ENCODE assay signal across 20 mouse cellular contexts in genomic region chr11:70178311-70178710, GRCm38 (mm10). TPM values are rescaled to one million over a fixed set of nuclear protein-coding genes. Genes with fewer than 3 reads are reported as not detected.
DNase-seq lines count a peak whose midpoint lies in the region; ATAC-seq lines count a peak whose summit lies in the region.
"Had no signal": no experiment of that assay in that cellular context is flagged by ENCODE, and none has a peak within 500 bp of the region (broad histone marks: within the 10 kb centered on the region; RNA-seq: fewer than 3 reads in every experiment).

No protein-coding gene starts in this region.

- 91% methylated on average over 11 of the region's 11 CpGs for WGBS in forebrain, embryonic 11.5 days
- 88% methylated on average over 11 of the region's 11 CpGs for WGBS in forebrain, embryonic 14.5 days

- no peak for ATAC-seq in forebrain, embryonic 11.5 days (replicated peaks; ENCODE audit: low FRiP score)
- no peak for ATAC-seq in forebrain, embryonic 14.5 days
- ATAC-seq: CD4-positive, CD25-positive, alpha-beta regulatory T cell, adult 4 months; forebrain, postnatal 0 days; hindbrain, embryonic 16.5 days; inflammation-experienced regulatory T-cells, adult 6 months; intestine, postnatal 0 days had no signal

- peak; percentile 43 for DNase-seq in cerebellum, adult 11-12 months
- no peak for DNase-seq in cerebellum, postnatal 4 days (ENCODE audit: low spot score in 2 of 2)
- peak; percentile 9 for DNase-seq in forebrain, embryonic 11.5 days (ENCODE audit: low spot score)
- no peak for DNase-seq in forebrain, embryonic 14.5 days (ENCODE audit: low spot score)
- DNase-seq in cerebellum, adult 9-11 months = peak; percentile 38
- peak; percentile 15 to 19 for DNase-seq in cerebellum, postnatal 36 days
- no peak for DNase-seq in spleen, postnatal 10 days (ENCODE audit: low spot score in 2 of 2)
- DNase-seq: adrenal gland, postnatal 10 days; forebrain, postnatal 0 days; gastrocnemius, postnatal 25 days; kidney, adult 8-10 months had no signal

- no peak overlapping the region for H3K4me2 ChIP-seq in forebrain, embryonic 11.5 days (ENCODE audit: low read depth, low read length, severe bottlenecking)
- H3K4me2 ChIP-seq in forebrain, embryonic 14.5 days (ENCODE audit: low read length) = no peak overlapping the region
- H3K4me2 ChIP-seq: embryonic facial prominence, embryonic 12.5 days; forebrain, embryonic 12.5 days; hindbrain, embryonic 12.5 days had no signal

- H3K36me3 ChIP-seq in forebrain, embryonic 11.5 days (ENCODE audit: control insufficient read depth, insufficient read depth, low read length) = no peaks in the 10 kb centered on the region
- H3K36me3 ChIP-seq in forebrain, embryonic 14.5 days (ENCODE audit: control insufficient read depth, insufficient read depth, low read length) = no peaks in the 10 kb centered on the region
- H3K36me3 ChIP-seq: embryonic facial prominence, embryonic 12.5 days; forebrain, embryonic 12.5 days; G1E; heart, embryonic 10.5 days; hindbrain, embryonic 12.5 days had no signal

- H3K27ac ChIP-seq in forebrain, embryonic 11.5 days (ENCODE audit: low read depth, low read length) = no peak overlapping the region
- H3K27ac ChIP-seq in forebrain, embryonic 14.5 days (ENCODE audit: low read depth, low read length) = no peak overlapping the region
- H3K27ac ChIP-seq: embryonic facial prominence, embryonic 12.5 days; forebrain, embryonic 12.5 days; heart, embryonic 10.5 days; hindbrain, embryonic 12.5 days had no signal

- H3K9ac ChIP-seq in forebrain, embryonic 11.5 days (ENCODE audit: low read length) = no peak overlapping the region
- no peak overlapping the region for H3K9ac ChIP-seq in forebrain, embryonic 14.5 days (ENCODE audit: low read length)
- H3K9ac ChIP-seq: embryonic facial prominence, embryonic 12.5 days; forebrain, embryonic 12.5 days; forebrain, postnatal 0 days; hindbrain, embryonic 12.5 days had no signal

- H3K4me3 ChIP-seq in forebrain, embryonic 11.5 days (ENCODE audit: low read depth, low read length) = no peak overlapping the region
- no peak overlapping the region for H3K4me3 ChIP-seq in forebrain, embryonic 14.5 days (ENCODE audit: low read depth, low read length)
- H3K4me3 ChIP-seq: embryonic facial prominence, embryonic 12.5 days; forebrain, embryonic 12.5 days; heart, embryonic 10.5 days; hindbrain, embryonic 12.5 days had no signal

- H3K27me3 ChIP-seq in forebrain, embryonic 11.5 days (ENCODE audit: control insufficient read depth, insufficient read depth, low read length) = no peaks in the 10 kb centered on the region
- no peaks in the 10 kb centered on the region for H3K27me3 ChIP-seq in forebrain, embryonic 14.5 days (replicated peaks; ENCODE audit: control insufficient read depth, insufficient read depth, low read length)
- H3K27me3 ChIP-seq: embryonic facial prominence, embryonic 12.5 days; forebrain, embryonic 12.5 days; hindbrain, embryonic 12.5 days had no signal

- no peaks in the 10 kb centered on the region for H3K9me3 ChIP-seq in forebrain, embryonic 11.5 days (ENCODE audit: control insufficient read depth, low read length)
- no peaks in the 10 kb centered on the region for H3K9me3 ChIP-seq in forebrain, embryonic 14.5 days (replicated peaks; ENCODE audit: control insufficient read depth, low read length)
- H3K9me3 ChIP-seq: embryonic facial prominence, embryonic 12.5 days; forebrain, embryonic 12.5 days; heart, embryonic 10.5 days; hindbrain, embryonic 12.5 days had no signal

- 0 out of 2 replicates have a peak, but pooled peaks cover 1% of the 10 kb centered on the region for H3K4me1 ChIP-seq in forebrain, embryonic 11.5 days (replicated peaks; ENCODE audit: control insufficient read depth, insufficient read depth, low read length)
- no peaks in the 10 kb centered on the region for H3K4me1 ChIP-seq in forebrain, embryonic 14.5 days (ENCODE audit: control insufficient read depth, insufficient read depth, low read length)
- H3K4me1 ChIP-seq: forebrain, embryonic 12.5 days; heart, embryonic 10.5 days; hindbrain, embryonic 12.5 days had no signal

RNA-seq across cellular contexts. Expression of gene Clec10a, which starts 22.3 kb away (rescaled TPM):
- 0.44 TPM in 1 of 2 replicates, not detected in the other for polyA plus RNA-seq in forebrain, embryonic 11.5 days (2014; fragmentation: Nextera tagmentation; extraction: Ambion mirVana)
- polyA plus RNA-seq in forebrain, embryonic 14.5 days (2014; fragmentation: Nextera tagmentation; extraction: Ambion mirVana) = 0.63 and 0.97 TPM in 2 replicates
- polyA plus RNA-seq: CD4-positive, CD25-positive, alpha-beta regulatory T cell, adult 4 months had no signal

RNA-seq across cellular contexts. Expression of gene Slc16a11, which starts 34.2 kb away (rescaled TPM):
- 0.91 and 1.0 TPM in 2 replicates for polyA plus RNA-seq in forebrain, embryonic 11.5 days (2014; fragmentation: Nextera tagmentation; extraction: Ambion mirVana)
- 0.98 and 1.1 TPM in 2 replicates for polyA plus RNA-seq in forebrain, embryonic 14.5 days (2014; fragmentation: Nextera tagmentation; extraction: Ambion mirVana)
- polyA plus RNA-seq: CD4-positive, CD25-positive, alpha-beta regulatory T cell, adult 4 months; G1E had no signal

RNA-seq across cellular contexts. Expression of gene Slc16a13, which starts 42.6 kb away (rescaled TPM):
- 14.6 and 15.8 TPM in 2 replicates for polyA plus RNA-seq in forebrain, embryonic 11.5 days (2014; fragmentation: Nextera tagmentation; extraction: Ambion mirVana)
- 9.2 and 12.9 TPM in 2 replicates for polyA plus RNA-seq in forebrain, embryonic 14.5 days (2014; fragmentation: Nextera tagmentation; extraction: Ambion mirVana)

RNA-seq across cellular contexts. Expression of gene Mgl2, which starts 48.2 kb away (rescaled TPM):
- not detected in 2 replicates for polyA plus RNA-seq in forebrain, embryonic 11.5 days (2014; fragmentation: Nextera tagmentation; extraction: Ambion mirVana)
- polyA plus RNA-seq in forebrain, embryonic 14.5 days (2014; fragmentation: Nextera tagmentation; extraction: Ambion mirVana) = 0.72 and 1.1 TPM in 2 replicates
- polyA plus RNA-seq: CD4-positive, CD25-positive, alpha-beta regulatory T cell, adult 4 months; embryonic facial prominence, embryonic 12.5 days; forebrain, embryonic 12.5 days; G1E; inflammation-experienced regulatory T-cells, adult 6 months had no signal

RNA-seq across cellular contexts. Expression of gene Bcl6b, which starts 51.3 kb away (rescaled TPM):
- polyA plus RNA-seq in forebrain, embryonic 11.5 days (2014; fragmentation: Nextera tagmentation; extraction: Ambion mirVana) = 4.9 and 6.8 TPM in 2 replicates
- polyA plus RNA-seq in forebrain, embryonic 14.5 days (2014; fragmentation: Nextera tagmentation; extraction: Ambion mirVana) = 4.5 and 6.3 TPM in 2 replicates
- polyA plus RNA-seq: G1E had no signal

Comparison
In these comparisons a context has a peak if more than half of its experiments do, and no peak if none do; other contexts are left out.
1. DNase-seq: peak in cerebellum, adult 11-12 months (single experiment), forebrain, embryonic 11.5 days (single experiment), cerebellum, adult 9-11 months (single experiment) and cerebellum, postnatal 36 days (2 of 2); none in cerebellum, postnatal 4 days (0 of 2), forebrain, embryonic 14.5 days (single experiment) and spleen, postnatal 10 days (0 of 2).